Mouse (Mus musculus): ENCODE data around the gene Olfr1495. TPM values are rescaled to one million over a fixed set of nuclear protein-coding genes. Genes with fewer than 3 reads are reported as not detected.

Olfr1495 gene
- total and polyA plus RNA-seq, 3 experiments: not detected

- Histone ChIP-seq H3K79me2 (ENCODE audit: control insufficient read depth, insufficient read depth, low read length, poor library complexity) (no peaks in the 10 kb centered on the region), H3K9me3 (replicated peaks; ENCODE audit: insufficient read depth, low read length) (no peaks in the 10 kb centered on the region), H3K9ac (ENCODE audit: control insufficient read depth, low read depth, low read length, poor library complexity, severe bottlenecking) (no peak overlapping the region), H3K4me1 (ENCODE audit: control insufficient read depth in 1 of 2, insufficient read depth in 2 of 2, low read length in 2 of 2) (no peaks in the 10 kb centered on the region), H3K27ac (ENCODE audit: control insufficient read depth, low read depth, low read length) (no peak overlapping the region), H3K36me3 (ENCODE audit: control insufficient read depth in 1 of 2, insufficient read depth in 2 of 2, low read length in 2 of 2) (no peaks in the 10 kb centered on the region), H3K4me3 (ENCODE audit: control insufficient read depth in 1 of 2, insufficient read depth in 1 of 2, low read depth in 2 of 2, low read length in 2 of 2) (no peak overlapping the region), H3K27me3 (ENCODE audit: control insufficient read depth in 1 of 2, insufficient read depth in 2 of 2, low read length in 2 of 2) (no peaks in the 10 kb centered on the region)
- peak; percentile 41 for DNase-seq (ENCODE audit: low read depth, low spot score)
- TF ChIP-seq MYB (IDR thresholded peaks at IDR 0.05; ENCODE audit: low read depth, low read length) (no peak), SMC3 (IDR thresholded peaks at IDR 0.05; ENCODE audit: low read depth, low read length) (peak; percentile 60), E2F4 (IDR thresholded peaks at IDR 0.05; ENCODE audit: borderline replicate concordance, low read depth, low read length) (no peak), POLR2AphosphoS5 (IDR thresholded peaks at IDR 0.05; ENCODE audit: borderline replicate concordance, low read depth, low read length) (no peak), ZC3H11A (IDR thresholded peaks at IDR 0.05; ENCODE audit: low read depth, low read length) (peak; percentile 53), CTCF (IDR thresholded peaks at IDR 0.05 in 2 of 3, conservative IDR thresholded peaks at IDR 0.05 in 1 of 3; ENCODE audit: control insufficient read depth in 1 of 3, insufficient read depth in 1 of 3, low read depth in 2 of 3, low read length in 3 of 3, poor library complexity in 1 of 3, severe bottlenecking in 1 of 3) (peak; percentile 55 to 69 (median 68)), RAD21 (IDR thresholded peaks at IDR 0.05; ENCODE audit: low read depth, low read length) (peak; percentile 59)
These were observed 48.4 kb downstream of the Olfr1495 start for GRCm38 (mm10) chr19:13812823-13813222.

- no peaks in the 10 kb centered on the region for H3K27me3 ChIP-seq (ENCODE audit: control insufficient read depth in 1 of 2, insufficient read depth in 2 of 2, low read length in 2 of 2)
- peak; percentile 69 for DNase-seq (ENCODE audit: low read depth, low spot score)
- H3K36me3 ChIP-seq (ENCODE audit: control insufficient read depth in 1 of 2, insufficient read depth in 2 of 2, low read length in 2 of 2): peaks cover 0 to 6% of the 10 kb centered on the region in 2 experiments; a peak in 2 of 4 replicates
These were observed 54.4 kb downstream of the Olfr1495 start for GRCm38 (mm10) chr19:13818827-13819226.

More at GRCm38 (mm10) chr19:13818827-13819226, 54.4 kb downstream of the Olfr1495 start:
- Histone ChIP-seq H3K4me1 (ENCODE audit: control insufficient read depth in 1 of 2, insufficient read depth in 2 of 2, low read length in 2 of 2) (peaks cover 4 to 5% of the 10 kb centered on the region in 2 experiments), H3K4me3 (ENCODE audit: control insufficient read depth in 1 of 2, insufficient read depth in 1 of 2, low read depth in 2 of 2, low read length in 2 of 2) (no peak overlapping the region), H3K27ac (ENCODE audit: control insufficient read depth, low read depth, low read length) (no peak overlapping the region), H3K9ac (ENCODE audit: control insufficient read depth, low read depth, low read length, poor library complexity, severe bottlenecking) (no peak overlapping the region), H3K9me3 (replicated peaks; ENCODE audit: insufficient read depth, low read length) (no peaks in the 10 kb centered on the region), H3K79me2 (ENCODE audit: control insufficient read depth, insufficient read depth, low read length, poor library complexity) (no peaks in the 10 kb centered on the region)
- no peak for TF ChIP-seq MYC (IDR thresholded peaks at IDR 0.05; ENCODE audit: low read depth, low read length)
- TF ChIP-seq CTCF (IDR thresholded peaks at IDR 0.05 in 2 of 3, conservative IDR thresholded peaks at IDR 0.05 in 1 of 3; ENCODE audit: control insufficient read depth in 1 of 3, insufficient read depth in 1 of 3, low read depth in 2 of 3, low read length in 3 of 3, poor library complexity in 1 of 3, severe bottlenecking in 1 of 3): peak in 2 of 3 experiments; percentile 38 to 73; a peak in 3 of 6 replicates
- TF ChIP-seq MAX (IDR thresholded peaks at IDR 0.05; ENCODE audit: low read length): no peak
- no peak for TF ChIP-seq BHLHE40 (IDR thresholded peaks at IDR 0.05; ENCODE audit: borderline replicate concordance, low read depth, low read length)
- TF ChIP-seq USF1 (IDR thresholded peaks at IDR 0.05; ENCODE audit: low read depth, low read length): no peak
- TF ChIP-seq JUND (IDR thresholded peaks at IDR 0.05; ENCODE audit: low read depth, low read length): no peak
- TF ChIP-seq MYB (IDR thresholded peaks at IDR 0.05; ENCODE audit: low read depth, low read length): no peak
- TF ChIP-seq CHD1 (IDR thresholded peaks at IDR 0.05; ENCODE audit: low read depth, low read length): no peak
- TF ChIP-seq RAD21 (IDR thresholded peaks at IDR 0.05; ENCODE audit: low read depth, low read length): peak; percentile 87
- TF ChIP-seq EP300 (IDR thresholded peaks at IDR 0.05; ENCODE audit: low read depth in 1 of 2, low read length in 2 of 2): no peak
- TF ChIP-seq TAL1 (IDR thresholded peaks at IDR 0.05; ENCODE audit: low read length): no peak
- TF ChIP-seq SIN3A (IDR thresholded peaks at IDR 0.05; ENCODE audit: low read length): no peak
- TF ChIP-seq NRF1 (IDR thresholded peaks at IDR 0.05; ENCODE audit: insufficient read depth, low read depth, low read length, poor library complexity, severe bottlenecking): no peak
- no peak for TF ChIP-seq POLR2A (IDR thresholded peaks at IDR 0.05; ENCODE audit: control insufficient read depth in 1 of 2, insufficient read depth in 1 of 2, low read depth in 1 of 2, low read length in 2 of 2, poor library complexity in 1 of 2)
- TF ChIP-seq E2F4 (IDR thresholded peaks at IDR 0.05; ENCODE audit: borderline replicate concordance, low read depth, low read length): no peak
- TF ChIP-seq POLR2AphosphoS5 (IDR thresholded peaks at IDR 0.05; ENCODE audit: borderline replicate concordance, low read depth, low read length): no peak
- peak; percentile 67 for TF ChIP-seq SMC3 (IDR thresholded peaks at IDR 0.05; ENCODE audit: low read depth, low read length)
- TF ChIP-seq ZC3H11A (IDR thresholded peaks at IDR 0.05; ENCODE audit: low read depth, low read length): peak; percentile 43
- no peak for TF ChIP-seq TBP (IDR thresholded peaks at IDR 0.05; ENCODE audit: low read depth, low read length)
- TF ChIP-seq CHD2 (IDR thresholded peaks at IDR 0.05; ENCODE audit: low read length): no peak
- TF ChIP-seq TCF12 (IDR thresholded peaks at IDR 0.05; ENCODE audit: low read depth, low read length): no peak

All from MEL (cell line).